Mouse (Mus musculus) myocyte (in vitro differentiated cells): ENCODE measurements around the gene Wrap53.

Source experiments
- E2F4 ChIP-seq: IDR thresholded peaks from one replicate; pipeline ENCODE4 v1.6.1; 2011; ENCODE audit warnings: mild to moderate bottlenecking, control low read depth, moderate library complexity; ENCODE audit not compliant: insufficient read depth
- MAX ChIP-seq: IDR thresholded peaks from one replicate; pipeline ENCODE4 v1.6.1; 2011; ENCODE audit warnings: low read depth, mild to moderate bottlenecking, control low read depth
- MYOD1 ChIP-seq, 3 experiments: IDR thresholded peaks; one replicate each; pipeline ENCODE4 v1.6.1; 2011; ENCODE audit warnings: control low read depth in 2 of 3, low read depth in 2 of 3, mild to moderate bottlenecking in 2 of 3, moderate library complexity in 1 of 3; ENCODE audit not compliant: insufficient read length in 2 of 3, control insufficient read depth in 1 of 3
- MYOG ChIP-seq, 3 experiments: IDR thresholded peaks; one replicate each; pipeline ENCODE4 v1.6.1; 2011; ENCODE audit warnings: control low read depth in 2 of 3, low read depth in 2 of 3, mild to moderate bottlenecking in 2 of 3; ENCODE audit not compliant: insufficient read length in 2 of 3, control insufficient read depth in 1 of 3, insufficient read depth in 1 of 3
- POLR2A ChIP-seq: IDR thresholded peaks from one replicate; pipeline ENCODE4 v1.6.1; 2011; ENCODE audit warnings: low read depth, mild to moderate bottlenecking, control low read depth, moderate library complexity; ENCODE audit not compliant: insufficient read length
- POLR2AphosphoS2 ChIP-seq: IDR thresholded peaks from one replicate; pipeline ENCODE4 v1.6.1; 2011; ENCODE audit warnings: low read depth, control low read depth; ENCODE audit not compliant: insufficient read length
- REST ChIP-seq: IDR thresholded peaks from one replicate; pipeline ENCODE4 v1.6.1; 2011; ENCODE audit warnings: mild to moderate bottlenecking, control low read depth, moderate library complexity; ENCODE audit not compliant: insufficient read depth, insufficient read length
- TCF12 ChIP-seq: IDR thresholded peaks from one replicate; pipeline ENCODE4 v1.6.1; 2011; ENCODE audit warnings: mild to moderate bottlenecking, control low read depth; ENCODE audit not compliant: poor library complexity, insufficient read depth, severe bottlenecking

GRCm38 (mm10) chr11:69604347-69604746 is 24.3 kb upstream of the Wrap53 start:
- TF ChIP-seq MYOG (IDR thresholded peaks at IDR 0.05; ENCODE audit: control insufficient read depth in 1 of 3, insufficient read depth in 1 of 3, insufficient read length in 2 of 3, low read depth in 2 of 3) (no peak), POLR2A (no peak), MYOD1 (IDR thresholded peaks at IDR 0.05; ENCODE audit: control insufficient read depth in 1 of 3, insufficient read length in 2 of 3, low read depth in 2 of 3) (no peak), REST (no peak), E2F4 (no peak), MAX (no peak), POLR2AphosphoS2 (no peak), TCF12 (no peak)
